Mouse (Mus musculus) forebrain, embryonic 13.5 days (tissue): ENCODE data around the gene Igf2bp1. TPM values are rescaled to one million over a fixed set of nuclear protein-coding genes. Genes with fewer than 3 reads are reported as not detected.

ENCODE experiments used
- ATAC-seq: fragments of 200-750 bp; cut with Nextera tagmentation; 2 replicates; pipeline ENCODE4 v1.8.0; 2017
- H3K27ac ChIP-seq: fragments of 300-500 bp; sonication (generic); 2 replicates; pipeline ENCODE4 v1.5.1; 2015; ENCODE audit warnings: inconsistent platforms, mild to moderate bottlenecking, moderate library complexity
- H3K27me3 ChIP-seq: fragments of 300-500 bp; sonication (generic); 2 replicates; pipeline ENCODE4 v1.6.1; 2015; ENCODE audit warnings: mild to moderate bottlenecking, inconsistent platforms
- H3K36me3 ChIP-seq: fragments of 300-500 bp; sonication (generic); 2 replicates; pipeline ENCODE4 v1.6.1; 2015; ENCODE audit warnings: mild to moderate bottlenecking, inconsistent platforms; ENCODE audit not compliant: poor library complexity, severe bottlenecking
- H3K4me1 ChIP-seq: fragments of 300-500 bp; sonication (generic); 2 replicates; pipeline ENCODE4 v1.6.1; 2015; ENCODE audit warnings: inconsistent platforms
- H3K4me2 ChIP-seq: fragments of 300-500 bp; sonication (generic); 2 replicates; pipeline ENCODE4 v1.6.1; 2015; ENCODE audit warnings: inconsistent platforms, mild to moderate bottlenecking, moderate library complexity
- H3K4me3 ChIP-seq: fragments of 300-500 bp; sonication (generic); 2 replicates; pipeline ENCODE4 v1.5.1; 2015; ENCODE audit warnings: mild to moderate bottlenecking, inconsistent platforms
- H3K9ac ChIP-seq: fragments of 300-500 bp; sonication (generic); 2 replicates; pipeline ENCODE4 v1.6.1; 2015; ENCODE audit warnings: mild to moderate bottlenecking, inconsistent platforms
- H3K9me3 ChIP-seq: fragments of 300-500 bp; sonication (generic); replicated peaks from 2 replicates; pipeline ENCODE4 v1.6.1; 2016; ENCODE audit warnings: inconsistent platforms
- whole genome bisulfite sequencing: fragments of 180-500 bp; shearing (Covaris S2); methylation state at CpG from one replicate; pipeline ENCODE4 v1.1.7; 2015; 5-methylcytosine and 5-hydroxymethylcytosine counted together
- polyA plus RNA-seq: library from polyadenylated mRNA; unstranded; fragments of >200 nt; fragmentation: Nextera tagmentation; extraction: Ambion mirVana; gene quantifications from 2 replicates; pipeline ENCODE4 v1.2.1, GENCODE M21; 2015

Gene Igf2bp1
- 53.4 and 58.0 TPM in 2 replicates for polyA plus RNA-seq

GRCm38 (mm10) chr11:96005403-96006271, at the start of gene Igf2bp1:
Igf2bp1 (minus strand) TSS chr11:96005940.
- Histone ChIP-seq H3K9me3 (no peaks in the 10 kb centered on the region), H3K4me3 (peak within 1 kb of the TSS; percentile 89), H3K27ac (peak within 1 kb of the TSS; percentile 99), H3K27me3 (no peaks in the 10 kb centered on the region), H3K9ac (peak within 1 kb of the TSS; percentile 94), H3K4me1 (peaks cover 32% of the 10 kb centered on the region), H3K4me2 (peak within 1 kb of the TSS; percentile 83), H3K36me3 (no peaks in the 10 kb centered on the region)
- under 1% methylated on average over 64 of the region's 74 CpGs for WGBS
- peak; percentile 66 for ATAC-seq

- Histone ChIP-seq H3K27me3 (no peaks in the 10 kb centered on the region), H3K9ac (no peak overlapping the region), H3K36me3 (peaks cover 91% of the 10 kb centered on the region), H3K4me1 (no peaks in the 10 kb centered on the region), H3K9me3 (no peaks in the 10 kb centered on the region), H3K4me3 (no peak overlapping the region), H3K27ac (no peak overlapping the region), H3K4me2 (no peak overlapping the region)
- no peak for ATAC-seq
- WGBS: 89% methylated on average over 3 of the region's 3 CpGs
Observed at GRCm38 (mm10) chr11:96050854-96051253, 45.1 kb upstream of the Igf2bp1 start.

DNA sequence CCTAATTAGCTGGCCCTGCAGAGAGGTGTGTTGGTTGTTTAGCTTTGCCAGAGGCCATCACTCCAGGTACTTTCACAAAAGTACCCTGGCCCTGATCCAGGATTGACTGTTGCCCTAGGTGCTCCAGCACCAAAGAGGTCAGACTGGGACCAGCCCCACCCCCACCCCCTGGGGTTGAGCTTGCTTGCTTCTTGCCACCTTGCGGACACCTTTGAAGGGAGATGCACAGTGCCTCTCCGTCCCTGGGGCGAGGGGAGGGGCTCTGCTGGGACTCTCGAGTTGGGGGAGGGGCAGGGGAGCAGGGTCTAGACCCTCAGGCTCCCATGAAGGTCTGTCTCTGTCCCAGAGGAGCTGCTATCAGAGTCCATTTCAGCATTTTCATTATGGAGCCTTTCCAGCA, 44.2 kb upstream of the Igf2bp1 start:
- WGBS: 83% methylated on average over 4 of the region's 4 CpGs
- Histone ChIP-seq H3K36me3 (peaks cover 88% of the 10 kb centered on the region), H3K4me2 (no peak overlapping the region)

DNA sequence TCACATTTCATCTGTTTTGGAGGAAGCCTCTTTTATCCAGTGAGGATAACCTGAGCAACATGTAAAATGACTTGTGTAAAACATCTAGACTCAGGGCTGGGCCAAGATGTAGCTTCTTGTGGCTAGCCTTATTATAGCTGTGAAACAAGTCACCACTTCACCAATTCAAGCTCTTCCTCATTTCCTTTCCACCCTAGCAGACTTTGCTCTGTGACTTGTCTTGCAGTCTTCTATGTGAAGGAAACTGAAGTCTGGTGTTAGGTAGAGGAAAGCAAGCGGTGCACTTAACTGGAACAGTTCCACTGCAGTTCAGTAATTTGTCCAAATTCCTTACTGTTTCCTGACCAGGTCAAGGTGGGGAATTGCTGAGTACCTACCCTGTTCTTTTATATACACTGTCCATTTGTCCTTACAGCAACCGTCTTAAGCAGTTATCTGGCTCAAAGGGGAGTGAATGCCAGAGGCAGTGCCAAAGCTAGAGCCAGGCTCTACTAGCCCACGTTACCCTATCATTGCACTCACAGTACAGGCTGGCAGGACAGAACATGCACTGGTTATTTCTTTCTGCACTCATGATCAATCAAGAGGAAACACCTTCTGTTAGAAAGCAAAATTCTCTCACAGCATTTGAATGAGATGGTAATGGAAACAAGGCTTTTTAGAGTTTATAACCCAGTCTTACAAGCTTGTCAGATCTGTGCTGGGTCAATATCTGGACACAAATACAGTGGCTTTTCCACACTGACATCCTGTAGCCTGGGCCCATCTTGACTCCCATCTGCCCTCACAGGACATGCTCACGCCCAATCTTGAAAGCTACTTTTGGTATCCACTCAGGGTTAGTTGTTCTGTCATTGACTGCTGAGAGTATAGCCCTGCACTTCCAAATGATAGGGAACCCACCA, 42.0 kb upstream of the Igf2bp1 start:
- H3K4me3 ChIP-seq: no peak overlapping the region
- H3K27me3 ChIP-seq: no peaks in the 10 kb centered on the region
- no peak overlapping the region for H3K9ac ChIP-seq
- H3K4me2 ChIP-seq: no peak overlapping the region
- ATAC-seq: no peak
- no peaks in the 10 kb centered on the region for H3K9me3 ChIP-seq
- peaks cover 83% of the 10 kb centered on the region for H3K36me3 ChIP-seq
- 83% methylated on average over 4 of the region's 4 CpGs for WGBS
- no peaks in the 10 kb centered on the region for H3K4me1 ChIP-seq
- H3K27ac ChIP-seq: no peak overlapping the region

More for the DNA sequence above, 44.2 kb upstream of the Igf2bp1 start:
- Histone ChIP-seq H3K9ac (no peak overlapping the region), H3K4me1 (no peaks in the 10 kb centered on the region), H3K9me3 (no peaks in the 10 kb centered on the region), H3K27ac (no peak overlapping the region), H3K27me3 (no peaks in the 10 kb centered on the region), H3K4me3 (no peak overlapping the region)
- no peak for ATAC-seq

DNA sequence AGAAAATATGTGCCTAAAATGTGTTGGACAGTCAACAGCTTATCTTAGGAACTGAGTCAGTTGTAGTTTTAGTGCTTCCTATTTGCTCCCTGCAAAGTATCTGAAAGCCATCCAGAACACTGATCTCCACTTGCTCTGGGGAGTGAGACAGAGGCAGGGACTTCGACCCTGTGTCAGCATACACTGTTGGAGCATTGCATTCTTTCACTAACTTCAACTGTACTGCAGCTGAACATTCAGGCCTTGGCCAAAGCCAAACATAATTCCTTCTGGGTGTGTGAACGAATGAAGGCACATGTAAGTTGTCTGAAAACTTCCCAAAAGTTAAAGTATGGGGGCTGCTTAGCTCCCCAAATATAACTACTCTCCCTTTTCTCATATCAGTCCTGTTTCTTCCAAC, 41.1 kb upstream of the Igf2bp1 start:
- Histone ChIP-seq H3K9me3 (no peaks in the 10 kb centered on the region), H3K27me3 (no peaks in the 10 kb centered on the region), H3K4me3 (no peak overlapping the region), H3K9ac (no peak overlapping the region), H3K36me3 (peaks cover 82% of the 10 kb centered on the region), H3K27ac (no peak overlapping the region), H3K4me1 (no peaks in the 10 kb centered on the region), H3K4me2 (no peak overlapping the region)
- no peak for ATAC-seq
- 92% methylated on average over 2 of the region's 2 CpGs for WGBS

GRCm38 (mm10) chr11:96046028-96046427, 40.3 kb upstream of the Igf2bp1 start:
- Histone ChIP-seq H3K9me3 (no peaks in the 10 kb centered on the region), H3K4me3 (no peak overlapping the region), H3K27me3 (no peaks in the 10 kb centered on the region), H3K4me1 (no peaks in the 10 kb centered on the region), H3K36me3 (peaks cover 80% of the 10 kb centered on the region), H3K27ac (no peak overlapping the region), H3K4me2 (no peak overlapping the region), H3K9ac (no peak overlapping the region)
- no peak for ATAC-seq
- 83% methylated on average over 8 of the region's 8 CpGs for WGBS

GRCm38 (mm10) chr11:96044803-96045567, 39.2 kb upstream of the Igf2bp1 start:
- H3K9ac ChIP-seq: no peak overlapping the region
- no peak for ATAC-seq
- H3K9me3 ChIP-seq: no peaks in the 10 kb centered on the region
- no peak overlapping the region for H3K4me2 ChIP-seq
- H3K27ac ChIP-seq: no peak overlapping the region
- H3K27me3 ChIP-seq: no peaks in the 10 kb centered on the region
- 88% methylated on average over 11 of the region's 11 CpGs for WGBS
- peaks cover 77% of the 10 kb centered on the region for H3K36me3 ChIP-seq
- H3K4me1 ChIP-seq: no peaks in the 10 kb centered on the region
- no peak overlapping the region for H3K4me3 ChIP-seq

DNA sequence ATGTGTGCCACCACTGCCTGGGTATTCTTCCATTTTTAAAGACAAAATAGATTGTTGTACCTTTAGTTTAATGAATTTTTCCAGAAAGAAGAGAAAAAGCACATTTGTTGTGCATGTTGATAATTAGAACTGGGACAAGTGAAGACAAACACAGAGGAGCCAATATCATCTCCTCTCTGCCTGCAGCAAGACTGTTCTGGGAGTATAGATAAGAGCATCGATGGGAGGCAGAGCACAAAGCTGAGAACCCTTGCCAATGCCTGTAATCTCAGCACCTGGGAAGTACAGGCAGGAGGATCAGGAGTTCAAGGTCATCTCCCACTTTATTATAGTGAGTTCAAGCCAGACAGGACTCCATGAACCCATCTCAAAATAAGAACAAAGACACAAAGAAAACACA, 32.8 kb upstream of the Igf2bp1 start:
- Histone ChIP-seq H3K9ac (no peak overlapping the region), H3K4me2 (no peak overlapping the region), H3K4me3 (no peak overlapping the region), H3K4me1 (peaks cover 23% of the 10 kb centered on the region), H3K9me3 (no peaks in the 10 kb centered on the region), H3K36me3 (peaks cover 47% of the 10 kb centered on the region), H3K27ac (no peak overlapping the region), H3K27me3 (no peaks in the 10 kb centered on the region)
- 85% methylated on average over 1 of the region's 1 CpGs for WGBS
- ATAC-seq: no peak

DNA sequence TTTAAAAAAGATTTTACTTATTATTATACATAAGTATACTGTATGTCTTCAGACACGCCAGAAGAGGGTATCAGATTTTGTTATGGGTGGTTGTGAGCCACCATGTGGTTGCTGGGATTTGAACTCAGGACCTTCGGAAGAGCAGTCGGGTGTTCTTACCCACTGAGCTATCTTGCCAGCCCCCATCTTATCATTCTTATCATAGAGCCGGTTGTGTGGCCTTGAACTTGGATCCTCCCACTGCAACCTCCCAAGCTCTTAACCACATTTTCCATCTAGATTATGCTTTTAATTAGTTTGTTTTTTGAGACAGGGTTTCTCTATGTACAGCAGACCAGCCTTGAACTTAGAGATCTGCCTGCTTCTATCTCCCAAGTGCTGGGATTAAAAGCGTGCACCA, 31.8 kb upstream of the Igf2bp1 start:
- Histone ChIP-seq H3K9me3 (no peaks in the 10 kb centered on the region), H3K27ac (no peak overlapping the region), H3K36me3 (peaks cover 39% of the 10 kb centered on the region), H3K9ac (no peak overlapping the region), H3K27me3 (0 out of 2 replicates have a peak, but pooled peaks cover 2% of the 10 kb centered on the region), H3K4me1 (peaks cover 23% of the 10 kb centered on the region), H3K4me2 (no peak overlapping the region), H3K4me3 (no peak overlapping the region)
- ATAC-seq: no peak
- WGBS: 94% methylated on average over 5 of the region's 5 CpGs

GRCm38 (mm10) chr11:96035133-96035532, 29.4 kb upstream of the Igf2bp1 start:
- peak overlapping the region; percentile 91 for H3K4me3 ChIP-seq
- H3K27ac ChIP-seq: no peak overlapping the region
- H3K9ac ChIP-seq: peak overlapping the region; percentile 85
- peaks cover 19% of the 10 kb centered on the region for H3K36me3 ChIP-seq
- peaks cover 5% of the 10 kb centered on the region; the same call in 1 of the 2 replicates for H3K27me3 ChIP-seq
- H3K4me2 ChIP-seq: peak overlapping the region; percentile 95
- ATAC-seq: no peak; the same call in 1 of the 2 replicates
- no peaks in the 10 kb centered on the region for H3K9me3 ChIP-seq
- H3K4me1 ChIP-seq: peaks cover 23% of the 10 kb centered on the region
- WGBS: 9% methylated on average over 6 of the region's 6 CpGs

DNA sequence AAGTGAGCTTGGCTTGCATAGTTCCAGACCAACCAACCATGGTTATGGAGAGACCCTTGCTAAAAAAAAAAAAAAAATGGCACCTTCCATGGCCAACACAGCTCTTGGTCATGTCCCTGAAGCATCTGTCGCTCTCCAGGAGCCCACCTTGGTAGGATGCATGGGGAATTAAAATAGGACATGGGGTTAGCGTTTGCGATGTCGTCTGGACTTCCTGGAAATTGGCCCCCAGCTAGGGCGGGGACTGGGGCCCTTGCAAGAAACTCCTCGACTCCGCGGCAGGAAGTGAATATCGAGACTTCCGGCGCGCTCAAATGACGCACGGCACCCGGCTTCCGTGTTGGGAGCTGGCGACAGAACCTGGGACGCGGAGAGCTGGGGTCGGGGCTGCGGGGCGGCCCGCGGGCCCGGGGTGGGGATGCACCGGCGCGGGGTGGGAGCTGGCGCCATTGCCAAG, 28.9 kb upstream of the Igf2bp1 start, which contains the start of gene Snf8:
Snf8 (plus strand) TSS at position 290 of the 457 bp plus-strand sequence.
- H3K4me1 ChIP-seq: peaks cover 23% of the 10 kb centered on the region
- peak within 1 kb of the TSS; percentile 95 for H3K4me2 ChIP-seq
- no peak within 1 kb of the TSS; the same call in 1 of the 2 replicates for H3K27ac ChIP-seq
- H3K4me3 ChIP-seq: peak within 1 kb of the TSS; percentile 91
- ATAC-seq: peak; percentile 83
- H3K36me3 ChIP-seq: peaks cover 16% of the 10 kb centered on the region
- H3K9me3 ChIP-seq: no peaks in the 10 kb centered on the region
- peak within 1 kb of the TSS; percentile 85 for H3K9ac ChIP-seq
- WGBS: under 1% methylated on average over 29 of the region's 29 CpGs
- peaks cover 5% of the 10 kb centered on the region; the same call in 1 of the 2 replicates for H3K27me3 ChIP-seq
